ENCODE assay signal across 11 mouse cellular contexts in the genomic region with DNA sequence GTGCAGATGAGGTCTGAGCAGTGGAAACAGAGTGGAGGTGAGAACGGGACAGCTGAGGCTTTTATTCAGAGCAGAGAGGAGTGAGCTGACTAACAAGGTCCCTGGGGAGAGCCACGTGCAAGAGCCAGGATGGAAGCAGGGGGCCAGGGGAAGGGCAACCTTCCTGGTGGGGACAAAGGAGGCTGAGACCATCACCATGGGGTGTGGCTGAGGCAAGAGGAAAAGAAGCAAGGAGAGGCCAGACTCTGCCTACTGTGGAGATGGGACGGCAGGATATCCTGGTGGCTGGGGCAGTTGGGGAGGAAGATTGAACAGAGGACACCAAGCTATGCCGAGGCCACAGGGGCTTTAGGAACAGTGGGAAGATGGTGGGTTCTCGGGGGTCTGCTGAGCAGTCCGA. TPM values are rescaled to one million over a fixed set of nuclear protein-coding genes. Genes with fewer than 3 reads are reported as not detected.
DNase-seq lines count a peak whose midpoint lies in the region; ATAC-seq and TF ChIP-seq lines count a peak whose summit lies in the region.
"Had no signal": no experiment of that assay in that cellular context is flagged by ENCODE, and none has a peak within 500 bp of the region (broad histone marks: within the 10 kb centered on the region; RNA-seq: fewer than 3 reads in every experiment).

No protein-coding gene starts in this region.

- H3K9ac ChIP-seq in heart, postnatal 0 days (replicated peaks; ENCODE audit: low read depth, low read length) = 0 out of 2 replicates have a peak overlapping the region, but pooled peaks have one; percentile 5
- no peak overlapping the region for H3K9ac ChIP-seq in neural tube, embryonic 12.5 days
- H3K9ac ChIP-seq in kidney, embryonic 15.5 days = no peak overlapping the region
- no peak overlapping the region for H3K9ac ChIP-seq in stomach, embryonic 15.5 days

- ATAC-seq in heart, postnatal 0 days (ENCODE audit: insufficient read depth, low read depth) = peak; percentile 51
- ATAC-seq in neural tube, embryonic 12.5 days (ENCODE audit: low FRiP score, low read depth) = no peak
- ATAC-seq in kidney, embryonic 15.5 days (replicated peaks; ENCODE audit: low FRiP score) = peak; percentile 40; the same call in 1 of the 2 replicates
- ATAC-seq in stomach, embryonic 15.5 days (ENCODE audit: insufficient read depth, low FRiP score, low read depth) = no peak
- no peak for ATAC-seq in cerebellum, adult (ENCODE audit: insufficient number of reproducible peaks, low FRiP score, low TSS enrichment)
- ATAC-seq: activated CD4-positive, CD25-positive, alpha-beta regulatory T cell, adult 4 months had no signal

- no peaks in the 10 kb centered on the region for H3K27me3 ChIP-seq in heart, postnatal 0 days (ENCODE audit: control insufficient read depth, insufficient read depth, low read length)
- no peaks in the 10 kb centered on the region for H3K27me3 ChIP-seq in neural tube, embryonic 12.5 days (replicated peaks)
- no peaks in the 10 kb centered on the region for H3K27me3 ChIP-seq in kidney, embryonic 15.5 days
- no peaks in the 10 kb centered on the region for H3K27me3 ChIP-seq in stomach, embryonic 15.5 days (replicated peaks)

- 0 out of 2 replicates have a peak, but pooled peaks cover 2% of the 10 kb centered on the region for H3K4me1 ChIP-seq in heart, postnatal 0 days (ENCODE audit: control insufficient read depth, insufficient read depth)
- H3K4me1 ChIP-seq in neural tube, embryonic 12.5 days = peaks cover 47% of the 10 kb centered on the region
- H3K4me1 ChIP-seq in kidney, embryonic 15.5 days = peaks cover 22% of the 10 kb centered on the region
- 0 out of 2 replicates have a peak, but pooled peaks cover 4% of the 10 kb centered on the region for H3K4me1 ChIP-seq in stomach, embryonic 15.5 days

- WGBS in heart, postnatal 0 days = 29% methylated on average over 6 of the region's 6 CpGs
- 40% methylated on average over 6 of the region's 6 CpGs for WGBS in neural tube, embryonic 12.5 days
- 39% methylated on average over 6 of the region's 6 CpGs for WGBS in kidney, embryonic 15.5 days
- 41% methylated on average over 6 of the region's 6 CpGs for WGBS in stomach, embryonic 15.5 days

- no peak for DNase-seq in heart, postnatal 0 days (ENCODE audit: low spot score)
- no peak for DNase-seq in heart, adult 18-20 months
- DNase-seq in neural tube, embryonic 10.5 days (ENCODE audit: extremely low spot score, low spot score) = no peak
- no peak for DNase-seq in T-cell, adult 2 months (ENCODE audit: low spot score)
- DNase-seq: left cerebral cortex, postnatal 4 days; thymus, postnatal 25 days had no signal

- TF ChIP-seq CTCF in heart, postnatal 0 days (IDR thresholded peaks at IDR 0.05; ENCODE audit: low read depth) = no peak

- H3K36me3 ChIP-seq in heart, postnatal 0 days (replicated peaks; ENCODE audit: control insufficient read depth, insufficient read depth, low read length) = no peaks in the 10 kb centered on the region
- no peaks in the 10 kb centered on the region for H3K36me3 ChIP-seq in neural tube, embryonic 12.5 days
- H3K36me3 ChIP-seq in kidney, embryonic 15.5 days = no peaks in the 10 kb centered on the region
- no peaks in the 10 kb centered on the region for H3K36me3 ChIP-seq in stomach, embryonic 15.5 days

- H3K9me3 ChIP-seq in heart, postnatal 0 days (replicated peaks; ENCODE audit: control insufficient read depth, low read length) = no peaks in the 10 kb centered on the region
- H3K9me3 ChIP-seq in neural tube, embryonic 12.5 days = no peaks in the 10 kb centered on the region
- no peaks in the 10 kb centered on the region for H3K9me3 ChIP-seq in kidney, embryonic 15.5 days (replicated peaks)
- H3K9me3 ChIP-seq in stomach, embryonic 15.5 days = no peaks in the 10 kb centered on the region

- TF ChIP-seq EP300 in heart, postnatal 0 days (IDR thresholded peaks at IDR 0.05; ENCODE audit: low read depth) = no peak

- no peak overlapping the region for H3K4me2 ChIP-seq in heart, postnatal 0 days (ENCODE audit: low read depth, low read length)
- no peak overlapping the region for H3K4me2 ChIP-seq in neural tube, embryonic 12.5 days (replicated peaks)
- H3K4me2 ChIP-seq in kidney, embryonic 15.5 days = no peak overlapping the region
- no peak overlapping the region for H3K4me2 ChIP-seq in stomach, embryonic 15.5 days

- 0 out of 2 replicates have a peak overlapping the region, but pooled peaks have one; percentile 6 for H3K27ac ChIP-seq in heart, postnatal 0 days (ENCODE audit: low read depth)
- H3K27ac ChIP-seq in neural tube, embryonic 12.5 days = peak overlapping the region; percentile 15; the same call in 1 of the 2 replicates
- peak overlapping the region; percentile 52 for H3K27ac ChIP-seq in kidney, embryonic 15.5 days
- H3K27ac ChIP-seq in stomach, embryonic 15.5 days = 0 out of 2 replicates have a peak overlapping the region, but pooled peaks have one; percentile 3

- no peak overlapping the region for H3K4me3 ChIP-seq in heart, postnatal 0 days (ENCODE audit: low read depth, low read length)
- H3K4me3 ChIP-seq in neural tube, embryonic 12.5 days = no peak overlapping the region
- H3K4me3 ChIP-seq in kidney, embryonic 15.5 days (replicated peaks) = no peak overlapping the region
- H3K4me3 ChIP-seq in stomach, embryonic 15.5 days (replicated peaks) = no peak overlapping the region

RNA-seq across cellular contexts. Expression of a gene that starts 26.7 kb away (rescaled TPM):
- total RNA-seq in heart, postnatal 0 days (2014; rRNA removed; ENCODE audit: low replicate concordance) = 6.2 and 12.2 TPM in 2 replicates
- 3.7 and 4.0 TPM in 2 replicates for polyA plus RNA-seq in heart, postnatal 0 days (2015; fragmentation: Nextera tagmentation; extraction: Ambion mirVana)
- 1 to 10 TPM; 5.1 to 6.8 TPM for total RNA-seq in heart, adult 18-20 months (2021)
- 45.3 and 47.8 TPM in 2 replicates for polyA plus RNA-seq in neural tube, embryonic 12.5 days (2016; fragmentation: Nextera tagmentation; extraction: Ambion mirVana)
- 16.0 TPM in 2 replicates for polyA plus RNA-seq in kidney, embryonic 15.5 days (2015; fragmentation: Nextera tagmentation; extraction: Ambion mirVana)
- 11.6 and 12.4 TPM in 2 replicates for polyA plus RNA-seq in stomach, embryonic 15.5 days (2015; fragmentation: Nextera tagmentation; extraction: Ambion mirVana)

Comparison
In these comparisons a context has a peak if more than half of its experiments do, and no peak if none do; other contexts are left out.
1. ATAC-seq: peak in heart, postnatal 0 days (single experiment) and kidney, embryonic 15.5 days (single experiment); none in neural tube, embryonic 12.5 days (single experiment), stomach, embryonic 15.5 days (single experiment) and cerebellum, adult (single experiment).
2. Peak in every context shown above with its lines, with median percentiles within 50 percentile points of each other: H3K27ac ChIP-seq.